Mouse (Mus musculus) heart, adult 2 months (tissue): Measurements from ENCODE around the gene Zfand6. TPM values are rescaled to one million over a fixed set of nuclear protein-coding genes. Genes with fewer than 3 reads are reported as not detected.

Experiments
- DNase-seq, 2 experiments: peaks; one replicate each; pipeline ENCODE4 v3.0.0; 2021
- H3K27ac ChIP-seq: fragments of 200-600 bp; 2 replicates; pipeline ENCODE4 v1.8.1; 2022
- H3K27me3 ChIP-seq: fragments of 200-500 bp; 2 replicates; pipeline ENCODE4 v1.6.1; 2012; ENCODE audit warnings: mild to moderate bottlenecking, low read length, inconsistent platforms, mixed read lengths; ENCODE audit not compliant: control insufficient read depth, insufficient read depth
- H3K36me3 ChIP-seq: fragments of 200-500 bp; 2 replicates; pipeline ENCODE4 v1.6.1; 2012; ENCODE audit warnings: low read length, inconsistent platforms; ENCODE audit not compliant: control insufficient read depth, insufficient read depth
- H3K4me1 ChIP-seq: fragments of 200-500 bp; 2 replicates; pipeline ENCODE4 v1.6.1; 2011; ENCODE audit warnings: low read length; ENCODE audit not compliant: control insufficient read depth, insufficient read depth
- H3K4me3 ChIP-seq: fragments of 200-600 bp; 2 replicates; pipeline ENCODE4 v1.8.1; 2022
- H3K79me2 ChIP-seq: fragments of 200-500 bp; replicated peaks from 2 replicates; pipeline ENCODE4 v1.6.1; 2012; ENCODE audit warnings: mild to moderate bottlenecking, inconsistent platforms, low read length, moderate library complexity, mixed read lengths; ENCODE audit not compliant: control insufficient read depth, insufficient read depth
- H3K9ac ChIP-seq: fragments of 200-500 bp; 2 replicates; pipeline ENCODE4 v1.6.1; 2012; ENCODE audit warnings: low read depth, mild to moderate bottlenecking, control low read depth, inconsistent platforms, low read length, mixed read lengths
- CTCF ChIP-seq: fragments of 200-600 bp; IDR thresholded peaks from 2 replicates; pipeline ENCODE4 v1.8.1; 2022; ENCODE audit warnings: antibody characterized with exemption, mild to moderate bottlenecking, moderate library complexity
- EP300 ChIP-seq: fragments of 200-500 bp; IDR thresholded peaks from 2 replicates; pipeline ENCODE4 v1.6.1; 2011; ENCODE audit warnings: low read depth, low read length, control low read depth; ENCODE audit not compliant: insufficient read depth
- POLR2A ChIP-seq: fragments of 200-500 bp; IDR thresholded peaks from 2 replicates; pipeline ENCODE4 v1.6.1; 2011; ENCODE audit warnings: mild to moderate bottlenecking, low read depth, low read length, control low read depth; ENCODE audit not compliant: insufficient read depth
- WGBS: fragments of 180-500 bp; shearing (Covaris S2); methylation state at CpG from one replicate; pipeline ENCODE4 v1.1.7; 2018; 5-methylcytosine and 5-hydroxymethylcytosine counted together
- intact Hi-C: fragments of 180-260 bp; cut with DNase I; formaldehyde crosslinking; loops from one replicate; pipeline ENCODE4 v1.15.1; 2025
- polyA plus RNA-seq: library from polyadenylated mRNA; depleted of rRNA; stranded (reverse); fragments of >200 nt; gene quantifications from 2 replicates; pipeline ENCODE4 v1.2.3, GENCODE M21; 2012
- total RNA-seq, 2 experiments: library from RNA; stranded (reverse); gene quantifications; 2 replicates each; pipeline ENCODE4 v1.2.3; 2021

Gene Zfand6
- total and polyA plus RNA-seq, 3 experiments: 72.9 to 93.8 (median 82.9) TPM

DNA sequence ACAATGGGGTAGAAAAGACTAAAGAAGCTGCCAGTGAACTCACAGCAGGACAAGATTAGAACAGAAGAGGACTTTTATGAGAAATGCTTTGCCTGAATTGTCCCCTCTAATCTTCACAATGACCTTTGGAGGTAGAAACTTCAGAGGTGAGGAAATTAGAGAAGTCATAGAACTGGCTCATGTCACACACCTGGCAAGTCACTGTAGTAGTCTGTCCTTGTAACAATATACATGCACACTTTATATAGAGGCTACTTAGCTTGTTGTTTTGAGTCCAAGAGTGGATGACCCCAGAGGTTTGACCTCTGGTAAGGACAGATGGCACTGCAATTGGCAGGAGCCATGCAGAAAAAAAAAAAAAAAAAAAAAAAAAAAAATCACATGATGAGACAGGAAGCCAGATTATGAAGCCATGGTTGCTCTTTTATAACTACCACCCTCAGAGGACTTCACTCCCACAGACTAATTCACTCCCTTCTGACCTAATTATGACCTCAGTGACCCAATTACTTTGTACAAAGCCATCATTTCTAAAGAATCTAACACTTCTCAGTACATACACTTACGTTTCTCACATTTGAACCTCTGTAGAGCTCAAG, 20.1 kb downstream of the Zfand6 start:
- H3K79me2 ChIP-seq: no peaks in the 10 kb centered on the region; the same call in 1 of the 2 replicates
- DNase-seq: no peak
- intact Hi-C loops: loop anchor here (2.0 kb wide), 1 partner anchor 15 kb away; no protein-coding TSS in a partner anchor
- no peak overlapping the region for H3K9ac ChIP-seq
- 0 out of 2 replicates have a peak overlapping the region, but pooled peaks have one; percentile 8 for H3K27ac ChIP-seq
- H3K27me3 ChIP-seq: no peaks in the 10 kb centered on the region
- peaks cover 15% of the 10 kb centered on the region for H3K36me3 ChIP-seq
- peaks cover 2% of the 10 kb centered on the region; the same call in 1 of the 2 replicates for H3K4me1 ChIP-seq
- no peak overlapping the region for H3K4me3 ChIP-seq
- WGBS: 34% methylated on average over 1 of the region's 1 CpGs
- TF ChIP-seq CTCF (no peak), POLR2A (no peak), EP300 (no peak)

DNA sequence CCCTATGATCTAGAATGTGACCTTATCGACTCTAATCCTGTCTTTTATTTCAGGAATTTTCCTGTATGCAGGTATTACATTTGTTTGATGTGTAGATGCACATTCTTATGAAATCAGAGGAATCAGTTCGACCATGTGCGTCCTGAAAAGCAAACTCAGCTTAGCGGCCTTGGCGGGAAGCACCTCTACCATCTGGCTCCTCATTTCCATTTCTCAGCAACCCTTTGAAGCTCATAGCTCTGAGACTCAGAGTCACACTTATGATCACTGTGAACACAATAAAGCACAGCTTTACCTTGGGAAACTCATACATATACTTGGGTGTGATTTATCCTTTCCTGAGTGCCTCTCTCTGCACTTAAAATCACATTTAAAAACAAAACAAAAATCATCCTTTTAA, 21.8 kb downstream of the Zfand6 start:
- Histone ChIP-seq H3K36me3 (peaks cover 15% of the 10 kb centered on the region), H3K79me2 (no peaks in the 10 kb centered on the region; the same call in 1 of the 2 replicates), H3K9ac (no peak overlapping the region), H3K4me1 (peaks cover 2% of the 10 kb centered on the region; the same call in 1 of the 2 replicates), H3K4me3 (no peak overlapping the region), H3K27me3 (no peaks in the 10 kb centered on the region), H3K27ac (no peak overlapping the region)
- no peak for TF ChIP-seq POLR2A
- no peak for TF ChIP-seq EP300
- TF ChIP-seq CTCF: no peak
- WGBS: 86% methylated on average over 5 of the region's 5 CpGs
- intact Hi-C loops: loop anchor here (2.0 kb wide), 1 partner anchor 13 kb away; no protein-coding TSS in a partner anchor
- no peak for DNase-seq

DNA sequence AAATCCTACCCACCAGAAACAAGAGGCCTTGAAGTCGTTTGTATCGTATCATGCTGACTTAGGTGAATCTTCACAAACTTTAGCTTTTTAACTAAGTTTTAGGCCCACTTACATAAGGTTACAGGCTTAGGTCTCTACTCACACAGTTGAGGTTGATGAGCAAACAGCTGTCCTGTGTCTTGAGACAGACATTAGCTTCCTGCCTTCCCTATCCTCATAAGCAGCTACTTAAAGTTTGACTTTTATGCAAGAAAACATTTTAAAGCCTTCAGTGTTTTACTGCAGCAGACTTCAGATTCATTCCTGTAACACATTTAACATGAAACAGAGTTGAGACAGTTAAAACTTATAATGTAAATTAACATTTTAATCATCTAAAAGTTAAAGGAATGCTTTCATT, 37.0 kb downstream of the Zfand6 start:
- no peak overlapping the region for H3K27ac ChIP-seq
- intact Hi-C loops: no loop called here
- no peaks in the 10 kb centered on the region; the same call in none of the 2 replicates for H3K4me1 ChIP-seq
- peaks cover 3% of the 10 kb centered on the region for H3K36me3 ChIP-seq
- DNase-seq: no peak
- no peak overlapping the region for H3K9ac ChIP-seq
- H3K27me3 ChIP-seq: no peaks in the 10 kb centered on the region
- WGBS: 82% methylated on average over 2 of the region's 2 CpGs
- no peak overlapping the region for H3K4me3 ChIP-seq
- TF ChIP-seq CTCF: no peak
- peaks cover 6% of the 10 kb centered on the region for H3K79me2 ChIP-seq

DNA sequence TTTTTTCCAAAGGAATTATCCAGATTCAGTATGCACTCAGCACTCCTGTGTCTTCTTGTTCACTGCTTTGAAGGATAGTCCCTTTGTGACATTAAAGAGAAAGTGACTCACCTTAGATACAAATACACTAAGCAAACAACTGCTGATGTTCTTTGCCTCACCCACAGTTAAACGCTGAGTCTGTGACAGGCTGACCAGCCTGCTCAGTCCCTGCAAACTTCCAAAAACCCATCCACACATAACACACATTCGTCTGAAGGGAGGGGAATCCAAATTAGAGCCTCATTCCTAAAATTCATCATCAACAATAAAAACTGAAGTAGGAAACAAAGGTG, 37.8 kb downstream of the Zfand6 start:
- H3K27me3 ChIP-seq: no peaks in the 10 kb centered on the region
- 52% methylated on average over 2 of the region's 2 CpGs for WGBS
- H3K79me2 ChIP-seq: peaks cover 3% of the 10 kb centered on the region; the same call in 1 of the 2 replicates
- no peaks in the 10 kb centered on the region; the same call in none of the 2 replicates for H3K4me1 ChIP-seq
- H3K36me3 ChIP-seq: peaks cover 3% of the 10 kb centered on the region
- H3K9ac ChIP-seq: no peak overlapping the region
- DNase-seq: no peak
- H3K4me3 ChIP-seq: no peak overlapping the region
- TF ChIP-seq POLR2A (no peak), EP300 (no peak), CTCF (no peak)
- intact Hi-C loops: no loop called here
- H3K27ac ChIP-seq: no peak overlapping the region

DNA sequence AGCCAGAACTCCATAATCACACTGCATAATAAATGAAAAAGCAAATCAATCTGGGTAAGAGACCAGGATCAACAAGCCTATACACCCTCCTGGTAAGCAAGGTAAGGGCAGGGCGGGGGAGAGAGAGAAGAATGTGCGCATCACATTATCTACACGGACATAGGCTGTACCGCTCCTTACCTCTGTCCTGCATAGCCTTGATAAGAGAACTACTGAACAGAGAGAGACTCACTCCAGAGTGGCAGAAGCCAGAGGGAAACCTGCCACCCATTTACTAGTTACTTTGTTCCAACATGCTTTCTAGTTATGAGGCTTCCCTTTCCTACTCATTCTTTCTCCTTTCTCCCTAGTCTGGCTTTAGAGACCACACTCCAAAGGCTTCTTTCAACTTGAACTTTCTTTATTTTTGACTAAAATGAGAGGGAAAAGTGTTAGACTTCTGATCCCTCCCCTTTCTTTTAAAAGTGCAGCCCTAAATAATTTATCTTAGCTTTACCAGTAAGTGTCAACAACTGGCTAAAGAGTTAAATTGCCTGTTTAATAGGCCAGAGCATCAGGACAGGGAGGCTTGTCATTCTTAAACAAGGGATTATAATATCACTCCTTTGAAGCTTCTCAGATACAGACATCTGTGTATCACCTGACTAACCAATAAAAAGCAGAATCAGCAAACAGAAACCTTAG, 38.3 kb downstream of the Zfand6 start:
- H3K27ac ChIP-seq: no peak overlapping the region
- WGBS: 76% methylated on average over 4 of the region's 4 CpGs
- H3K36me3 ChIP-seq: peaks cover 3% of the 10 kb centered on the region
- TF ChIP-seq CTCF: no peak
- TF ChIP-seq POLR2A: no peak
- TF ChIP-seq EP300: no peak
- no peak for DNase-seq
- intact Hi-C loops: no loop called here
- H3K4me3 ChIP-seq: no peak overlapping the region
- no peaks in the 10 kb centered on the region; the same call in none of the 2 replicates for H3K4me1 ChIP-seq
- no peak overlapping the region for H3K9ac ChIP-seq
- H3K27me3 ChIP-seq: no peaks in the 10 kb centered on the region
- H3K79me2 ChIP-seq: peaks cover 1% of the 10 kb centered on the region; the same call in 1 of the 2 replicates

DNA sequence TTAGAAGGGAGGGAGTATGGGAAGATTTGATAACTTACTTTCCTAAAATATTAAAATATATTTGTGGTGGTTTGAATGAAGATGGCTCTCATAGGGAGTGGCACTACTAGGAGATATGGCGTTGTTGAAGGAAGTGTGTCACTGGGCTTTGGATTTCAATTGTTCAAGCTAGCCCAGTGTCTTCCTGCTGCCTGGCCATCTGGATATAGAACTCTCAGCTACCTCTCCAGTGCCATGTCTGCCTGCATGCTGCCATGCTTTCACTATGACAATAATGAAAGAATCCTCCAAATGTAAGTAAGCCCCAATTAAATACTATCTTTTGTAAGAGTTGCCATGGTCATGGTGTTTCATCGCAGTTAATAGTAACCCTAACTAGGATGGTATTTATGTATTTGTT, 40.7 kb downstream of the Zfand6 start:
- TF ChIP-seq POLR2A: no peak
- DNase-seq: no peak
- no peak overlapping the region for H3K27ac ChIP-seq
- WGBS: 82% methylated on average over 2 of the region's 2 CpGs
- H3K27me3 ChIP-seq: no peaks in the 10 kb centered on the region
- H3K4me1 ChIP-seq: no peaks in the 10 kb centered on the region; the same call in none of the 2 replicates
- no peak overlapping the region for H3K9ac ChIP-seq
- H3K36me3 ChIP-seq: no peaks in the 10 kb centered on the region; the same call in none of the 2 replicates
- peaks cover 1% of the 10 kb centered on the region; the same call in 1 of the 2 replicates for H3K79me2 ChIP-seq
- H3K4me3 ChIP-seq: no peak overlapping the region
- intact Hi-C loops: no loop called here
